Mouse (Mus musculus): ENCODE results near the gene Cep128.

DNA sequence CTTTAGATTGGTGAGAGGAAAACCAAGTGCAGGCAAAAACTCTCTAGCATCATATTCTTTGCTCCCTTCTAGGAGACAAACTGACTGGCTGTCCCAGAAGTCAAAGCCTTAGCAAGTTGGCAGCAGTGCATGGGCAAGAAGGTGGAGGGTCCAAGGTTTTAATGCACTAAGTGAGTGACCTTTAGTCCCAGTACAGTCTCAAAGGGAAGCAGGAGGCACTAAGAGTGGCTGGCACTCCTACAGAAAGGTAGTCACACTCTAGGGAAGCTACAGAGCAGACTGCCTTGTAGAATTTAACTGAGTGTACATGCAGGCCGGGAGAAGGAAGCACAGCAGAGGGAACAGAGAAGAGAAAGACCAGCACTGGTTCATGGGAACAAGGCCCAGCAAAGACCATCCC lies 199.6 kb downstream of the Cep128 start:
- TF ChIP-seq MAX (IDR thresholded peaks at IDR 0.05; ENCODE audit: low read length) (no peak), USF1 (IDR thresholded peaks at IDR 0.05; ENCODE audit: low read depth, low read length) (no peak), GABPA (IDR thresholded peaks at IDR 0.05; ENCODE audit: insufficient replicate concordance, low read depth, low read length) (no peak), ELF1 (IDR thresholded peaks at IDR 0.05; ENCODE audit: low read depth, low read length) (no peak), EP300 (IDR thresholded peaks at IDR 0.05; ENCODE audit: low read length) (no peak), TCF12 (IDR thresholded peaks at IDR 0.05; ENCODE audit: low read depth, low read length) (no peak)
